Mouse (Mus musculus) lung, embryonic 14.5 days (tissue): ENCODE results near the gene Eno1. TPM values are rescaled to one million over a fixed set of nuclear protein-coding genes. Genes with fewer than 3 reads are reported as not detected.

Experiments used
- ATAC-seq: fragments of 200-750 bp; cut with Nextera tagmentation; 2 replicates; pipeline ENCODE4 v1.8.0; 2017; ENCODE audit warnings: mild to moderate bottlenecking, moderate TSS enrichment, moderate library complexity; ENCODE audit not compliant: insufficient read depth
- DNase-seq: peaks from one replicate; pipeline ENCODE4 v3.0.0-alpha.2; 2015
- H3K27ac ChIP-seq: fragments of 300-500 bp; sonication (generic); 2 replicates; pipeline ENCODE4 v1.5.1; 2014; ENCODE audit warnings: low read depth, mild to moderate bottlenecking, moderate library complexity
- H3K27me3 ChIP-seq: fragments of 300-500 bp; sonication (generic); 2 replicates; pipeline ENCODE4 v1.6.1; 2014; ENCODE audit warnings: low read length, control low read depth; ENCODE audit not compliant: insufficient read depth
- H3K36me3 ChIP-seq: fragments of 300-500 bp; sonication (generic); 2 replicates; pipeline ENCODE4 v1.6.1; 2014; ENCODE audit warnings: control low read depth; ENCODE audit not compliant: insufficient read depth
- H3K4me1 ChIP-seq: fragments of 300-500 bp; sonication (generic); 2 replicates; pipeline ENCODE4 v1.6.1; 2014; ENCODE audit warnings: antibody characterized with exemption, control low read depth; ENCODE audit not compliant: insufficient read depth
- H3K4me2 ChIP-seq: fragments of 300-500 bp; sonication (generic); 2 replicates; pipeline ENCODE4 v1.6.1; 2014; ENCODE audit warnings: mild to moderate bottlenecking
- H3K4me3 ChIP-seq: fragments of 300-500 bp; sonication (generic); 2 replicates; pipeline ENCODE4 v1.5.1; 2014; ENCODE audit warnings: low read depth, low read length
- H3K9ac ChIP-seq: fragments of 300-500 bp; sonication (generic); 2 replicates; pipeline ENCODE4 v1.6.1; 2014
- H3K9me3 ChIP-seq: fragments of 300-500 bp; sonication (generic); 2 replicates; pipeline ENCODE4 v1.6.1; 2016; ENCODE audit warnings: low read depth, low read length, control low read depth
- CTCF ChIP-seq: IDR thresholded peaks from 2 replicates; pipeline ENCODE4 v1.5.1; 2016; ENCODE audit warnings: antibody characterized with exemption, low read depth
- WGBS: fragments of 180-500 bp; shearing (Covaris S2); extraction: QIAGEN DNeasy Blood & Tissue Kit; methylation state at CpG from one replicate; pipeline ENCODE4 v1.1.7; 2014; 5-methylcytosine and 5-hydroxymethylcytosine counted together
- polyA plus RNA-seq: library from polyadenylated mRNA; unstranded; fragments of >200 nt; fragmentation: Nextera tagmentation; extraction: Ambion mirVana; gene quantifications from 2 replicates; pipeline ENCODE4 v1.2.1, GENCODE M21; 2014

The Eno1 gene
- polyA plus RNA-seq, 1 experiment from 2014 or later, result 1,952 TPM

- WGBS, result 31% methylated on average over 6 of the region's 6 CpGs
- no peak for TF ChIP-seq CTCF
- peak overlapping the region; percentile 97; the same call in 1 of the 2 replicates for H3K9ac ChIP-seq
Observed at GRCm38 (mm10) chr4:150239503-150239902, 3.0 kb downstream of the Eno1 start.

DNA sequence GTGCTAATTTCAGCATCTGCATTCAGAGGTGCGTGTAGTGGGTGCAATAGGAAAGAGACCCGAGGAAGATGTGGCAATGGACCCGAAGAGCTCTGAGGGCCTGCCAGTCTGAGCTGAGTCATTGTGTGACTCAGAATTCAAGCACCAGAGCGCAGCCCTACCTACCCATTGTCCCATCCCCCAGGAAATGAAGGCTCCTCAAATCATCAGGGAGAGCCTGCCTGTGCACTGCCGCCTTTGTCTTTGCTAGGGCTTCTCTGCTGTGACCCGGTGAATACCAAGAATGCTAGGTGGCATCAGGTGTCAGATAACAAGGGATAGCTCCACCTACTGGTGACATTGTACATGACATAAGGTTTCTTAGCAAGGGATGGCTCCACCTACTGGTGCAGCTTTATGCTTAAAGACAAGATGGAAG lies 3.4 kb downstream of the Eno1 start:
- ATAC-seq (no peak), DNase-seq (peak; percentile 97)
- Histone ChIP-seq H3K4me2 (peak overlapping the region; percentile 86), H3K27me3 (no peaks in the 10 kb centered on the region), H3K27ac (peak overlapping the region; percentile 63; the same call in 1 of the 2 replicates), H3K4me3 (peak overlapping the region; percentile 93), H3K9ac (peak overlapping the region; percentile 30), H3K9me3 (no peaks in the 10 kb centered on the region), H3K36me3 (peaks cover 61% of the 10 kb centered on the region), H3K4me1 (peaks cover 8% of the 10 kb centered on the region; the same call in 1 of the 2 replicates)
- 14% methylated on average over 6 of the region's 6 CpGs for WGBS
- TF ChIP-seq CTCF, result peak; percentile 99

More at GRCm38 (mm10) chr4:150239503-150239902, 3.0 kb downstream of the Eno1 start:
- Histone ChIP-seq H3K4me3 (peak overlapping the region; percentile 93), H3K27ac (peak overlapping the region; percentile 63; the same call in 1 of the 2 replicates), H3K4me2 (peak overlapping the region; percentile 86), H3K27me3 (no peaks in the 10 kb centered on the region), H3K36me3 (peaks cover 56% of the 10 kb centered on the region), H3K9me3 (no peaks in the 10 kb centered on the region), H3K4me1 (peaks cover 8% of the 10 kb centered on the region; the same call in 1 of the 2 replicates)
- no peak for ATAC-seq
- DNase-seq, result peak; percentile 20

- DNase-seq, result no peak
- Histone ChIP-seq H3K4me1 (peaks cover 8% of the 10 kb centered on the region; the same call in 1 of the 2 replicates), H3K27ac (no peak overlapping the region), H3K27me3 (no peaks in the 10 kb centered on the region), H3K4me3 (peak overlapping the region; percentile 93; the same call in 1 of the 2 replicates), H3K4me2 (peak overlapping the region; percentile 20; the same call in 1 of the 2 replicates), H3K9me3 (no peaks in the 10 kb centered on the region), H3K9ac (no peak overlapping the region), H3K36me3 (peaks cover 66% of the 10 kb centered on the region)
- TF ChIP-seq CTCF, result no peak
- 70% methylated on average over 1 of the region's 1 CpGs for WGBS
- no peak for ATAC-seq
Observed at GRCm38 (mm10) chr4:150240381-150240886, 3.9 kb downstream of the Eno1 start.

DNA sequence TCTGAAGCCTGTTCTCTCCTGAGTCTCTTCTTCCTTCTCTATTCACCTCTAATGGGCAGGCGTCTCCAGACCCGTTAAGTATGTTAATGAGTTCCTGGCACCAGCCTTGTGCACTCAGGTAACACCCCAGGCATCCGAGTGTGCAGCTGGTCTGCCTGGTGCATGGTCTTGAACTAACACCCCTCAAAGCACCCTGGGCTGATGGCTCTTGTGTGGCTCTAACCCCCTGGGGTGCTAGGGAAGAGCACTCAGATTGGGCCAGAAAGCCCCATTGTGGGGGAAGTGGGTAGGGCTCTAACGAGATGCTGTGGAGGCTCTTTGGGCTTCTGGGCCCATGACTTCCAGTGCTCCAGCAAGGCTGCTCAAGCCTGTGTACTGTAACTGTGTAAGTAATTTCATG lies 5.2 kb downstream of the Eno1 start:
- Histone ChIP-seq H3K9ac (no peak overlapping the region), H3K27me3 (no peaks in the 10 kb centered on the region), H3K27ac (no peak overlapping the region), H3K4me2 (no peak overlapping the region), H3K4me3 (no peak overlapping the region), H3K36me3 (peaks cover 79% of the 10 kb centered on the region), H3K4me1 (peaks cover 8% of the 10 kb centered on the region; the same call in 1 of the 2 replicates), H3K9me3 (no peaks in the 10 kb centered on the region)
- WGBS, result 69% methylated on average over 4 of the region's 4 CpGs
- TF ChIP-seq CTCF, result no peak
- ATAC-seq, result no peak
- DNase-seq, result no peak

DNA sequence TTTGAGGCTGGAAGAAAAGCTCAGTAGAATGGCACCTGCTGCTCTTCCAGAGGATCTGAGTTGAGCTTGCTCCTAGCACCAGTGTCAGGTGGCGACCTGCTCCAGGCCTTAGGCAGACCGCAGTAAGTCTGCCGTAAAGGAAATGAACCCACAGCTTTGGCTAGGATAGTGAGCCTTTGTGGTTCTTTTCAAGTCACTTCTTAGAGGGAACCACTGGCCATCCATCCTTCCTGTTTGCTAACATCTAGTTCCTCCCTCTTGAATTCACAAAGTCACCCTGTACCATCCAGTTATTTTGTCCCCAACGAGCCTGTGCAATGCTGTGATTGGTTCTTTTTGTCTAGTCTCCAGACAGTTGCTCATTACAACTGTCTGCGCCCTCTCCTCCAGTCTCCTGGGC lies 6.2 kb downstream of the Eno1 start:
- Histone ChIP-seq H3K4me2 (no peak overlapping the region), H3K4me3 (no peak overlapping the region), H3K27me3 (no peaks in the 10 kb centered on the region), H3K9me3 (no peaks in the 10 kb centered on the region), H3K9ac (no peak overlapping the region), H3K4me1 (peaks cover 8% of the 10 kb centered on the region; the same call in 1 of the 2 replicates), H3K36me3 (peaks cover 89% of the 10 kb centered on the region), H3K27ac (no peak overlapping the region)
- ATAC-seq, result no peak
- TF ChIP-seq CTCF, result no peak
- WGBS, result 78% methylated on average over 5 of the region's 5 CpGs
- DNase-seq, result no peak

- H3K4me1 ChIP-seq, result no peaks in the 10 kb centered on the region
- 63% methylated on average over 2 of the region's 2 CpGs for WGBS
- H3K27ac ChIP-seq, result no peak overlapping the region
Observed at GRCm38 (mm10) chr4:150245876-150246275, 9.4 kb downstream of the Eno1 start.

DNA sequence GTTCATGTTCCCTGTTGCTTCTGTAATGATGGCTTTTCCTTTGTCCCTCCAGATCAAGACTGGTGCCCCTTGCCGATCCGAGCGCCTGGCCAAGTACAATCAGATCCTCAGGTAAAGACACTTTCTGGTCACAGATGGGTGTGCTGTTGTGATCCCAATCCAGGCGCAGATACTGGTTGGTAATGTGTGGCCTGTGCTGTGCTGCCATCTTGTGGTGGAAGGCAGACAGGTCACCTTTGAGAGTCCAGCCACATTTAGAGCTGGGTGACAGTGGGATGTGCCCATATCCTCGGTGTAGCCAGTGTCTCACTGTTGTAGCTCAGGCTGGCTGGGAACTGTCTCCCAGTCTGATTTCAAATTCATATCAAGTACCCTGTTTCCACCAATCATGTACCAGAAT lies 11.5 kb downstream of the Eno1 start:
- H3K9ac ChIP-seq, result no peak overlapping the region
- H3K27me3 ChIP-seq, result no peaks in the 10 kb centered on the region
- no peak overlapping the region for H3K4me3 ChIP-seq
- no peaks in the 10 kb centered on the region for H3K9me3 ChIP-seq
- peaks cover 88% of the 10 kb centered on the region for H3K36me3 ChIP-seq
- no peaks in the 10 kb centered on the region for H3K4me1 ChIP-seq
- H3K27ac ChIP-seq, result no peak overlapping the region
- ATAC-seq (peak; percentile 53), DNase-seq (peak; percentile 82)
- no peak overlapping the region for H3K4me2 ChIP-seq
- 58% methylated on average over 5 of the region's 5 CpGs for WGBS
- peak; percentile 97 for TF ChIP-seq CTCF

More at GRCm38 (mm10) chr4:150245876-150246275, 9.4 kb downstream of the Eno1 start:
- TF ChIP-seq CTCF, result no peak
- no peaks in the 10 kb centered on the region for H3K9me3 ChIP-seq
- ATAC-seq (no peak), DNase-seq (no peak)
- no peak overlapping the region for H3K9ac ChIP-seq
- H3K36me3 ChIP-seq, result peaks cover 98% of the 10 kb centered on the region
- H3K27me3 ChIP-seq, result no peaks in the 10 kb centered on the region
- H3K4me2 ChIP-seq, result no peak overlapping the region
- no peak overlapping the region for H3K4me3 ChIP-seq
